Mouse (Mus musculus) duodenum, adult 2 months (tissue): ENCODE results near the gene Uts2r. TPM values are rescaled to one million over a fixed set of nuclear protein-coding genes. Genes with fewer than 3 reads are reported as not detected.

Experiments used
- polyA plus RNA-seq: library from polyadenylated mRNA; depleted of rRNA; stranded (reverse); fragments of >200 nt; gene quantifications from 2 replicates; pipeline ENCODE4 v1.2.3, GENCODE M21; 2012; ENCODE audit warnings: low replicate concordance; rRNA removed

Uts2r gene
- polyA plus RNA-seq, result not detected in 2 replicates

GRCm38 (mm10) chr11:121159971-121160370 lies at the start of gene Uts2r:
Uts2r (plus strand) TSS chr11:121160271.

DNA sequence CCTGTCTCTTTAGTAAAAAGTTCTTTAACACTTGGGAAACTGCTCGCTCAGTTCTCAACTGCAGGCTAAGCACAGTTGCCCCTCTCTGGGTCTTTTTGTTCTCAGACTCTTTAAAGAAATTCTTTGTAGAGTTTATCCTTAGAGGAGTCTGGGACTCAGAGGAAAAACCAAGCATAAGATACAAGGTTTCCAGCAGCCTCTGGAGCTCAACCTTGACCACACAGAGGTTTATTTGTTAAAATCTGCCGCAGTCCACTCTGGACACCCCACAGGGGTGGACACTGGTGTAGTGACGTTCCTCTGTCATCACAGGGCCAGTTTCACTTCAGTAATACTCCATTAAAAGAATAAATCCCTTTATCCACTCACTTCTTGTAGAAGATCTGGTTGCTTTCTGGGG lies 41.5 kb upstream of the Uts2r start, which contains the start of gene Tex19.2:
TSS of gene Tex19.2 (minus strand) at position 101 of the 400 bp plus-strand sequence.

DNA sequence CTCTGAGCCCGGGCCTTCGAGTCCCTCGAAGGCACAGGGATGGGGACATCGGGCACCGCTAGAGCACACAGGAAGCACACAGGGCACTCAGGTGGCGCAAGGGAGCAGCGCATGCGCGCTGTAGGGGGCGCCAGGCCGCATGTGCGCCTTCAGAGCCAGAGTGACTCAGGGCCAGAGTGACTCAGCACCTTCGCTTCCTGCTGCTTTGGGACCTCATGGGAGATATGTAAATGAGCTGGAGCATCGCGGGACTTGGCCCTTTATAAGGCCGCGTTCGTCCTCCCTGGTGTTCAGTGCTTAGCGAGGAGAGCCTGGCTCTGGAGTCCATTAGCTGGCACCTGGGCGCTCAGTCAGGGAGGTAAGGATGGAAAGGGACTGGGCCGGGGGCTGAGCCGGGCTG lies 14.2 kb upstream of the Uts2r start, which contains the start of gene Tex19.1:
TSS of gene Tex19.1 (plus strand) at position 279 of the 400 bp plus-strand sequence.

DNA sequence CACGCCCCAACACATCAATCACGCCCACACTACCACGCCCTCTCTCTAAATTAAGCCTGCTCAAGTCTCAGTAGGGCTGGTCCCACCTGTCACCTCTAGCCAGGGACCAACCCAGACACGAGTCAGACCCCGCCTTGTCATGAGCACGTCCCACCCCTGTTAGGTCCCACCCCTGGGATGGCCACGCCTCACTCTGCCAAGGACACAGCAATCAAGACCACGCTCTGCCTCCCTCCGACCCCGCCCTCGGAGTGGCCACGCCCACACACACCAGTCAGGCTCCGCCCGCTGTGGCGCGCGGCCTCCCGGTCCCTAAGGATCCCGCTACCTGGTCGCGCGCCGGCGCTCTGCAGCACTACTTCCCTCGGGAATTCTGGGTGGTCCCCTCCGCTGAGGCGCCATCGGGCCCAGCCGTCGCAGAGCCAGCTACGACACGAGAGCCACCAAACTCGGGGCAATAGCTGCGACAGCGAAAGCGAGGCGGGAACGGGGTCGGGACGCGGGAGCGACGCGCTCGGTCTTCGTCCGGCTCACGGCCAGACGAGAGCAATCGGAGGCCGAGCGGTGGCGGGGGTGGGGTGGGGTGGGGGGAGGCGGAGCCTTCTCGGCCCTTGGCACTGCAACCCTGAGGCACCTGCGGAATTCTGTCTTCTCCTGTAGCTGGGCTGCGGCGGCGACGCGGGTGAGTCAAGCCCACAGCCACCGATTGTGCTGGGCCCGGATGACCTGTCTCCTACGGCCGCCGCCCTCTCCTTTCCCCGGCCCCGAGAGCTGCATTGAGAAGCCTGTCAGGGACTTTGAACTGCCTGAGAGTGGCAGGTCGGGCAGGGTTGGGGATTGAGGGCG lies 44.3 kb downstream of the Uts2r start, which contains the start of the genes Hexdc and Ogfod3:
TSS of gene Hexdc (plus strand) at position 273 of the 846 bp plus-strand sequence.
TSS of gene Ogfod3 (minus strand) at position 551 of the 846 bp plus-strand sequence.

Other genes starting within 250 kb of the Uts2r start
- 0.43 and 0.86 TPM in 2 replicates for gene Ccdc57, start 227.4 kb upstream of the Uts2r start, polyA plus RNA-seq
- 35.6 and 82.7 TPM in 2 replicates for gene Slc16a3, start 211.8 kb upstream of the Uts2r start, polyA plus RNA-seq
- gene Csnk1d, start 168.9 kb upstream of the Uts2r start, polyA plus RNA-seq, result 33.6 and 40.6 TPM in 2 replicates
- gene Cd7, start 120.9 kb upstream of the Uts2r start, polyA plus RNA-seq, result 32.2 and 59.4 TPM in 2 replicates
- gene Sectm1b, start 96.7 kb upstream of the Uts2r start, polyA plus RNA-seq, result 107 and 277 TPM in 2 replicates
- gene Sectm1a, start 79.1 kb upstream of the Uts2r start, polyA plus RNA-seq, result 3.3 and 8.6 TPM in 2 replicates
- 0.08 and 0.18 TPM in 2 replicates for gene Tex19.2, start 41.6 kb upstream of the Uts2r start, polyA plus RNA-seq
- not detected in 2 replicates for gene Tex19.1, start 14.1 kb upstream of the Uts2r start, polyA plus RNA-seq
- 21.6 and 29.7 TPM in 2 replicates for gene Hexdc, start 44.2 kb downstream of the Uts2r start, polyA plus RNA-seq
- gene Ogfod3, start 44.4 kb downstream of the Uts2r start, polyA plus RNA-seq, result 18.2 and 19.4 TPM in 2 replicates
- gene Cybc1, start 69.1 kb downstream of the Uts2r start, polyA plus RNA-seq, result 13.3 and 14.8 TPM in 2 replicates
- 21.3 and 26.4 TPM in 2 replicates for gene Narf, start 77.0 kb downstream of the Uts2r start, polyA plus RNA-seq
- gene Foxk2, start 99.7 kb downstream of the Uts2r start, polyA plus RNA-seq, result 15.5 and 25.4 TPM in 2 replicates
- 19.7 and 21.2 TPM in 2 replicates for gene Wdr45b, start 194.2 kb downstream of the Uts2r start, polyA plus RNA-seq
- gene Rab40b, start 228.0 kb downstream of the Uts2r start, polyA plus RNA-seq, result 0.56 and 0.75 TPM in 2 replicates